Mouse (Mus musculus) megakaryocyte, embryonic 14.5 days (primary cell): ENCODE results near the gene Clec2i. TPM values are rescaled to one million over a fixed set of nuclear protein-coding genes. Genes with fewer than 3 reads are reported as not detected.
"Not testable (repeated sequence)": the region's sequence is repeated elsewhere in the genome, so short reads cannot be mapped to it uniquely, and the experiment has no call there.

Source experiments
- H3K27me3 ChIP-seq: replicated peaks from 2 replicates; pipeline ENCODE3; 2012; ENCODE audit warnings: inconsistent platforms
- H3K36me3 ChIP-seq: replicated peaks from 2 replicates; pipeline ENCODE3; 2012; ENCODE audit warnings: low read length, inconsistent platforms, mixed read lengths
- H3K4me1 ChIP-seq: 2 replicates; pipeline ENCODE4 v1.6.1; 2012; ENCODE audit warnings: inconsistent platforms
- H3K4me3 ChIP-seq: replicated peaks from 2 replicates; pipeline ENCODE3; 2012; ENCODE audit warnings: moderate library complexity, mild to moderate bottlenecking, inconsistent platforms
- H3K9me3 ChIP-seq: 2 replicates; pipeline ENCODE4 v1.6.1; 2012; ENCODE audit warnings: inconsistent platforms
- FLI1 ChIP-seq: IDR thresholded peaks from 2 replicates; pipeline ENCODE4 v1.6.1; 2012; ENCODE audit warnings: low read length, inconsistent platforms, mixed read lengths
- GATA1 ChIP-seq: IDR thresholded peaks from 3 replicates; pipeline ENCODE4 v1.6.1; 2012; ENCODE audit warnings: mixed read lengths, low read length, inconsistent platforms, borderline replicate concordance
- polyA plus RNA-seq: library from polyadenylated mRNA; stranded (reverse); fragments of >175 nt; gene quantifications from 2 replicates; pipeline ENCODE4 v1.2.3, GENCODE M21; 2012; ENCODE audit warnings: low replicate concordance; ENCODE audit not compliant: insufficient read depth

Clec2i gene
- polyA plus RNA-seq, 1 experiment, result not detected

DNA sequence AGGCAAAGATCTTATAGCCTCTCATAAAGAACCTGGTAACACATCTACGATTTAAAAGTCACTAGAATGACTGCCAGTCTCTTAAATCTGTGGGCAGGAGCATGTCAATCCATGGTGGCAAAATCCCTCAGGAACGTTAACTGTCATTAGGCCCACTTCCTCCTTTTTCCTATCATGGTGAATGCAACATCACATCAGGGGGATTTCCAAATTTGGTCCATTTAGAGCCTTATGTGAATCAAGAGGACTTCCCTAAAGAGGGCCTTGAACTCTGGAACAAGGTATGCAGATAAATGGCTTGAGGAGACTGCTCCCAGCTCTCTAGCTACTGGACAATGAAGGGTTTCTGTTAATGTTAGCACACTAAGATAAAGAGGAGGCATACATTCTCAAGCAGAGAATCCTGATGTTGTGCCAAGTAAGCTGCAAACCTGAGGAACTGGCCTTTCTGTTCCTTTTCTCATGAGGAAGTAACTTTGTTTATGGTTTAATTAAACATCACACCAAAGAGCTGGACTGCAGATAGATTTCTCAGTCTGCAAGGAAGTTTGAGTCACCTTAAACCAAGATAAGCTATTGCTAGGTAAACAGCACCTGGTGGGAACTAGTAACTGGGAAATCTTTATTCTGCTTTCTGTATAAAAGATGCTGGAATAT, 26.3 kb downstream of the Clec2i start:
- Histone ChIP-seq H3K9me3 (0 out of 2 replicates have a peak, but pooled peaks cover 3% of the 10 kb centered on the region), H3K36me3 (no peaks in the 10 kb centered on the region), H3K27me3 (no peaks in the 10 kb centered on the region), H3K4me3 (no peak overlapping the region), H3K4me1 (no peaks in the 10 kb centered on the region)
- TF ChIP-seq FLI1 (no peak), GATA1 (no peak)

DNA sequence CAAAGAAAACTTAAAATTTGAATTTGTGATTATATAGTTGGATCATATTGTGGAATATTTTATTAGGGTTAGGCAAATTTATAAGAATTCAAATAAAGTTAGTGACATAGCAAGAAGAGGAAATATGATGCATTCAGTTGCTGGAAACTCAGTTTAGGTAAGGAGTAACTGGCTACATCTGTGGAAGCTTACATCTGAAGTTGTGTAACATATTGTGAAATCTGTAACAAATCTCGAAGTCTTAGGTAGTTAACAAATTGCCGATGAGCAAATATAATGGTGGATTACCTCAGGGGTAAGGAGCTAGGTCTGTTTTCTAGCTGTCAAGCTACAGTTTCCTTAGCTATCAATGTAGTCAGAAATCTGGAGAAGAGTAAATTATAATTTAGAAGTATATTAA, 29.9 kb downstream of the Clec2i start:
- TF ChIP-seq GATA1, result no peak
- TF ChIP-seq FLI1, result no peak

DNA sequence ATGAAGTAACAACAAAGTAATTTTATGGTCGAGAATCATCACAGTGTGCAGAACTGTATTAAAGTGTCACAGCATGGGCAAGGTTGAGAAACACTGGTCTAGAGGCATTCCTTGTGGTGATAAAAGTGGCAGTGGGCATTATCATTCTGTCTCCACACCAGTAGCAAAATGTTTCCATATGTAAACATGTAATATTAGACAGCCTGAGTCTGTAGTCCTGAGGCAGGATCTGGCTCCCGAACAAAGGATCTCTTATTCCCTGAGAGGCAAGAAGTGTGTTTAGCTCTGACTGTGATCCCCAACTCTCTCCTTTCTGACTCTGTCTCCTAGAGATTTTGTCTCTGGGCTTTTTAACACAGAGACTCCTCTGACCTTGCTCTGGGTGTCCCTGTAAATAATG, 45.7 kb downstream of the Clec2i start:
- H3K27me3 ChIP-seq, result no peaks in the 10 kb centered on the region
- H3K36me3 ChIP-seq, result no peaks in the 10 kb centered on the region
- H3K9me3 ChIP-seq, result peaks cover 14% of the 10 kb centered on the region
- no peaks in the 10 kb centered on the region for H3K4me1 ChIP-seq
- TF ChIP-seq GATA1 (no peak), FLI1 (no peak)
- H3K4me3 ChIP-seq, result no peak overlapping the region

More for the DNA sequence above, 29.9 kb downstream of the Clec2i start:
- H3K9me3 ChIP-seq, result peaks cover 14% of the 10 kb centered on the region
- H3K36me3 ChIP-seq, result no peaks in the 10 kb centered on the region
- H3K4me1 ChIP-seq, result peaks cover 8% of the 10 kb centered on the region
- H3K27me3 ChIP-seq, result no peaks in the 10 kb centered on the region
- no peak overlapping the region for H3K4me3 ChIP-seq

DNA sequence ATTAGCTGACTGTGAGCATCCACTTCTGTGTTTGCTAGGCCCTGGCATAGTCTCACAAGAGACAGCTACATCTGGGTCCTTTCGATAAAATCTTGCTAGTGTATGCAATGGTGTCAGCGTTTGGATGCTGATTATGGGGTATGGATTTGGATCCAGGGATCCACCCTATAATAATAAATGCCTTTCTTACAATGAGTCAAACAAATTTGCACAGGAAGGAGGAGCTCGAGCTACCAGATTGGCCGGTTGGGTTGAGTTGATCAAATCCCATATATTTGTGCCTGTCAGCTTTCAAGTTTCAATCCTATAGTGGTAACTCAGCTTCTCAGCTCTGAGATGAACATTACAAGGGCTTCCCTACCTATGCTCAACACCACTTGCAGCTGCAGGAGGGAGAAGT, 46.7 kb downstream of the Clec2i start, which contains the start of gene Clec2g:
Gene Clec2g (plus strand): TSS at position 301 of the 400 bp plus-strand sequence.
- peaks cover 14% of the 10 kb centered on the region for H3K9me3 ChIP-seq
- H3K27me3 ChIP-seq, H3K4me1 ChIP-seq, H3K36me3 ChIP-seq, H3K4me3 ChIP-seq: not testable (repeated sequence)

DNA sequence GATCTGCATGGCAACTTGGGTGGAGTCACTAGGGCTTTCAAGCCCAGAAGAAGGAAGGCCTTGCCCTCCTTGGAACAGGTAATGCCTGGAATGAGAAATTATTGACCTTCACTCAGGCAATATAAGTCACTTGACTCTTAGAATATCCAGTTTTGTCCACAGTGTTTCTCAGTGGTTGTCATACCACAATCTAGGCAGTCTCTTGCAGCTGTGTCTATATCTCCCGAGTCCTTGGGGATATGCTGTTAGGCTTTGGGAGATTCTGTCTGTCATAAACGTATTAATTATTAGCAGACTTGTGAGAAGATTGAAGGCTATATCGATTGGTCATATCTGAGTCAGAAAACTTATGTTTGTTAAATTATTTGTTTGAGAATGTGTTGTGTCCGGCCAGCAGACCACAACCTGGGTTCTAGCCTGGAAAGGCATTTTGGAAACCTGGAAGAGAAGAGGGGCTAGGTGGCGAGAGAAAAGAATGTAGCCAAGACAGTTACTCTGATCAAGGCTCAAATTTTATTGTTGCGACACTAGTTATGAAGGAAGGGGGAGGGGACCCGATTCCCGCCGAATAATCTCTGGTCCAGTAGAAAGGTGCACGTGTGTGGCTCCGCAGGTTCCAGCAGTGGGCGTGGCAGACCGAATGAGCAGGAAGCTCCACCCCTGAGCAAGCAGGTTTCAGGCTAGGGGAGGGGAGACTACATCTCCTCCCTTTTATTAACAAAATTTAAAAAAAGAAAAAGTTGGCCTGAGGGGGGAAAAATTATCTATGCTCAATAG, 48.7 kb downstream of the Clec2i start:
- H3K9me3 ChIP-seq, H3K4me3 ChIP-seq, H3K4me1 ChIP-seq, H3K27me3 ChIP-seq, H3K36me3 ChIP-seq: not testable (repeated sequence)

DNA sequence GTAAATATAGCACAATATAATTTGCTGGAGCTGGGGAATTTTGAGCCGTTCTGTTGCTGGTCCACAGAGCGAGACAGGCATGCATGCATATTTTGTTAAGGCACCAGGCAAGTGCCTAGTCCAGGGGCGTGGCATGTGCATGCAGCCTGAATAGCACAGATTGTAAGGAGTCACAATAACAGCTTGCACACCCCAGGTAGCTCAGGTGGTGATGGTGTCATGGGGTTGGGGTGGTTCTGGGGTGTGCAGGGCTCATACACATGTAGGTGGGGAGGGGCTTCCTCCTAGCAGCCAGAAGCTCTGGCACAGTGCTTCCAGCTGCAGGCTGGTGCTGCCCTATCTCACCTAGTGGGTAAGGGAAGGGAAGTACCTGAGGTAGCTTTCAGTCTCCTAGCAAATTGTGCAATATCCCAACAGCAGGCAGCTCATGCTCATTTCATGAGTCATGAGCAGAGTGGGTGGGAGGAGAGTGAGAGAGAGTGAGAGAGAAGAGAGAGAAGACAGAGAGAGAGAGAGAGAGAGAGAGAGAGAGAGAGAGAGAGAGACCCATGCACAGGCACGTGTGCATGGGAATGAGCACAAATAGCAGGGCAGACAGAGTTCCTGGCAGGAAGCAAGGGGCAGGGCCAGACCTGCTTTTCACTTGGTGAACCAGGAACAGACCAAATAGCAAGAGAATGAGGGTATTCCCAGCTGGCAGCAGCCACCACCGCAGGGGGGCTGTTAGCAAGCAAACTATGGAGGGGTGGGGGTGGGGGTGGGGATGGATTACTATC, 54.4 kb downstream of the Clec2i start:
- no peak for TF ChIP-seq FLI1
- Histone ChIP-seq H3K4me1 (peaks cover 5% of the 10 kb centered on the region; the same call in 1 of the 2 replicates), H3K36me3 (peaks cover 2% of the 10 kb centered on the region), H3K4me3 (peak overlapping the region; percentile 38), H3K27me3 (no peaks in the 10 kb centered on the region), H3K9me3 (peaks cover 8% of the 10 kb centered on the region)

DNA sequence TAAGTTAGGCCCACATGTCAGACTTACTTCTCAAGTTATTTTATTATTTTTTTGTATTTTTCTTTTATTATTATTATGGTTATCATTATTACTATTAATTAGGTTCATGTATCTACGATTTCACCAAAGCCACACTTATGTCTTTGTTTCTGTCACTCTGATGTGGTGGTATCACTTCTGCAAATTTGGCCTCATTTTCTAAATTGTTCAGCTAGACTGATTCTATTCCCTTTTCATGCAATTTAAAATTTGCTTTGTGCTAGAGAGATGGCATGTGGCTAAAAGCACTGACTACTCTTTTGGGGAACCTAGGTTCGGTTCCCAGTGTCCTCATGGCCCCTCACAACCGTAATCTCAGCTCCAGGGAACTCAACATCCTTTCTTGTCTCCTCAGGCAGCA, 58.2 kb downstream of the Clec2i start:
- TF ChIP-seq GATA1 (no peak), FLI1 (no peak)
- Histone ChIP-seq H3K36me3 (peaks cover 2% of the 10 kb centered on the region), H3K4me1 (peaks cover 5% of the 10 kb centered on the region; the same call in 1 of the 2 replicates), H3K4me3 (no peak overlapping the region), H3K9me3 (peaks cover 8% of the 10 kb centered on the region), H3K27me3 (no peaks in the 10 kb centered on the region)

Other genes starting within 250 kb of the Clec2i start
- gene Clec2h, start 225.2 kb upstream of the Clec2i start, polyA plus RNA-seq, result not detected in 2 replicates
- gene Klrb1, start 164.5 kb upstream of the Clec2i start, polyA plus RNA-seq, result not detected in 2 replicates
- not detected in 2 replicates for gene Klrb1c, start 98.4 kb upstream of the Clec2i start, polyA plus RNA-seq
- not detected in 2 replicates for gene Gm44511, start 61.3 kb upstream of the Clec2i start, polyA plus RNA-seq
- gene Klrb1b, start 61.3 kb upstream of the Clec2i start, polyA plus RNA-seq, result not detected in 2 replicates
- gene BC035044, start 3.5 kb downstream of the Clec2i start, polyA plus RNA-seq, result 0.43 TPM in 1 of 2 replicates, not detected in the other
- gene Clec2g, start 46.8 kb downstream of the Clec2i start, polyA plus RNA-seq, result not detected in 2 replicates
- not detected in 2 replicates for gene Klrb1f, start 158.3 kb downstream of the Clec2i start, polyA plus RNA-seq
- not detected in 2 replicates for gene Clec2e, start 213.3 kb downstream of the Clec2i start, polyA plus RNA-seq